Mouse (Mus musculus): ENCODE data around the gene Cacnb4.

DNA sequence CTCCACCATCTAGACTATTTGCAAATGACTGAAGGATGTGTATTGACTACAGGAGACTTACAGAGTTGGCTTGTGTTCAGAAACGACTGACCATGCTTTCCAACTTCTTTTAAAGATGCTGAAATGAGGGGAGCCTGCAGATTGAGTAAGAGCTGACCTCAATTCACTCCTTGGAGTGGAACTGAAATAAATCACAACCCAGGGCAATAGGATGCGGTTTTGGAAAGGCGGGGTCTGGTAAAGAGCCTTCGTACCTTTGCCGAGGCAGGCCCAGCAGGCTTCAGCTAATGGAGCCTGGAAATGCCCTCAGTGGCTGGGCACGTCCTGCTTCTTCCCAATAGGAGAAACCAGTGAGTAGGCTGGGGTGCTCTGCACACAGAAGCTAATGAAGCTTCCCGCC, 147.4 kb downstream of the Cacnb4 start:
- TF ChIP-seq POLR2A (IDR thresholded peaks at IDR 0.05; ENCODE audit: low read depth, low read length) (no peak), CTCF (IDR thresholded peaks at IDR 0.05; ENCODE audit: extremely low read depth, insufficient read depth, insufficient read length, insufficient replicate concordance) (no peak)
